ENCODE assay signal across 10 mouse cellular contexts in the genomic region with DNA sequence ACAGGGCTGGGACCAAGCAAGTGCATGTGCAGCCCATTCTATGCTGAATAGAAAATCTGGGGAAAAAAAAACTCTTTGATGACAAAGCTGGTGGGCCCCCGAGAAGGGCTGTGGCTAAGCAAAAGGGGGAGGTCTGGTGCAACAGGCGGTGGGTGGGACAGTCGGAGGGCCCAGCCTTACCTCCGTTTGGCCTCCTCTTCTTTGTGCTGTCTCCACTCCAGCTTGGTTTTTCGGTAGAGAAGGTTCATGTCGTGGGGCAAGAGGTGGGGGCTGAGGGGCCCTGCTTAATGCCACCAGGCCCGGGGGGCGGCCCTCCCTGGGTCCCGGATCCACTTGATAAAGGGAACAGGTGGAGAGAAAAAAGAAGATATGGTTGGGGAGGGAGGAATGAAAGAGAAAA. TPM values are rescaled to one million over a fixed set of nuclear protein-coding genes. Genes with fewer than 3 reads are reported as not detected.
DNase-seq lines count a peak whose midpoint lies in the region; ATAC-seq lines count a peak whose summit lies in the region.
"Had no signal": no experiment of that assay in that cellular context is flagged by ENCODE, and none has a peak within 500 bp of the region (broad histone marks: within the 10 kb centered on the region; RNA-seq: fewer than 3 reads in every experiment).

No protein-coding gene starts in this region.

- no peak overlapping the region for H3K27ac ChIP-seq in kidney, embryonic 16.5 days (ENCODE audit: low read length)
- peak overlapping the region; percentile 72 for H3K27ac ChIP-seq in forebrain, embryonic 11.5 days (ENCODE audit: low read depth, low read length)
- H3K27ac ChIP-seq in hindbrain, embryonic 16.5 days (ENCODE audit: low read depth, low read length) = peak overlapping the region; percentile 86
- peak overlapping the region; percentile 88 for H3K27ac ChIP-seq in neural tube, embryonic 15.5 days (replicated peaks)
- H3K27ac ChIP-seq: gastrocnemius, adult 2 months had no signal

- WGBS in kidney, embryonic 16.5 days = 63% methylated on average over 9 of the region's 9 CpGs
- WGBS in forebrain, embryonic 11.5 days = 30% methylated on average over 9 of the region's 9 CpGs
- WGBS in hindbrain, embryonic 16.5 days = 36% methylated on average over 9 of the region's 9 CpGs
- WGBS in neural tube, embryonic 15.5 days = 39% methylated on average over 9 of the region's 9 CpGs

- H3K4me3 ChIP-seq in kidney, embryonic 16.5 days (ENCODE audit: low read length) = no peak overlapping the region
- peak overlapping the region; percentile 71 for H3K4me3 ChIP-seq in forebrain, embryonic 11.5 days (ENCODE audit: low read depth, low read length)
- peak overlapping the region; percentile 66 for H3K4me3 ChIP-seq in hindbrain, embryonic 16.5 days (ENCODE audit: low read length)
- H3K4me3 ChIP-seq in neural tube, embryonic 15.5 days (replicated peaks) = peak overlapping the region; percentile 70
- H3K4me3 ChIP-seq: gastrocnemius, adult 2 months had no signal

- H3K4me1 ChIP-seq in kidney, embryonic 16.5 days (ENCODE audit: insufficient read depth, low read length) = peaks cover 12% of the 10 kb centered on the region
- H3K4me1 ChIP-seq in forebrain, embryonic 11.5 days (replicated peaks; ENCODE audit: control insufficient read depth, insufficient read depth, low read length) = peaks cover 33% of the 10 kb centered on the region
- peaks cover 43% of the 10 kb centered on the region for H3K4me1 ChIP-seq in hindbrain, embryonic 16.5 days (ENCODE audit: control insufficient read depth, insufficient read depth, low read depth, low read length)
- peaks cover 57% of the 10 kb centered on the region for H3K4me1 ChIP-seq in neural tube, embryonic 15.5 days

- DNase-seq in kidney, adult 18-20 months = no peak
- DNase-seq in forebrain, embryonic 11.5 days (ENCODE audit: low spot score) = no peak
- no peak for DNase-seq in layer of hippocampus, adult 9-10 months (ENCODE audit: low spot score)
- DNase-seq in cerebellum, adult 8-10 months = no peak
- DNase-seq: adrenal gland, postnatal 25 days; gastrocnemius, adult 2 months; kidney, postnatal 36 days had no signal

- peaks cover 13% of the 10 kb centered on the region; the same call in 1 of the 2 replicates for H3K36me3 ChIP-seq in kidney, embryonic 16.5 days (ENCODE audit: insufficient read depth, low read length)
- H3K36me3 ChIP-seq in forebrain, embryonic 11.5 days (ENCODE audit: control insufficient read depth, insufficient read depth, low read length) = no peaks in the 10 kb centered on the region
- H3K36me3 ChIP-seq in hindbrain, embryonic 16.5 days (ENCODE audit: control insufficient read depth, insufficient read depth, low read length) = peaks cover 8% of the 10 kb centered on the region
- H3K36me3 ChIP-seq in neural tube, embryonic 15.5 days = peaks cover 21% of the 10 kb centered on the region

- H3K27me3 ChIP-seq in kidney, embryonic 16.5 days (ENCODE audit: insufficient read depth, low read length) = no peaks in the 10 kb centered on the region
- H3K27me3 ChIP-seq in forebrain, embryonic 11.5 days (ENCODE audit: control insufficient read depth, insufficient read depth, low read length) = no peaks in the 10 kb centered on the region
- H3K27me3 ChIP-seq in hindbrain, embryonic 16.5 days (replicated peaks; ENCODE audit: control insufficient read depth, insufficient read depth, low read length) = no peaks in the 10 kb centered on the region
- no peaks in the 10 kb centered on the region for H3K27me3 ChIP-seq in neural tube, embryonic 15.5 days (replicated peaks)

- H3K4me2 ChIP-seq in kidney, embryonic 16.5 days (replicated peaks; ENCODE audit: low read depth, low read length) = no peak overlapping the region
- H3K4me2 ChIP-seq in forebrain, embryonic 11.5 days (ENCODE audit: low read depth, low read length, severe bottlenecking) = peak overlapping the region; percentile 85
- peak overlapping the region; percentile 90 for H3K4me2 ChIP-seq in hindbrain, embryonic 16.5 days (ENCODE audit: low read length)
- peak overlapping the region; percentile 94 for H3K4me2 ChIP-seq in neural tube, embryonic 15.5 days

- H3K9ac ChIP-seq in kidney, embryonic 16.5 days (replicated peaks; ENCODE audit: low read length) = peak overlapping the region; percentile 31; the same call in 1 of the 2 replicates
- H3K9ac ChIP-seq in forebrain, embryonic 11.5 days (ENCODE audit: low read length) = peak overlapping the region; percentile 74
- peak overlapping the region; percentile 90 for H3K9ac ChIP-seq in hindbrain, embryonic 16.5 days (ENCODE audit: low read depth, low read length)
- H3K9ac ChIP-seq in neural tube, embryonic 15.5 days (replicated peaks) = peak overlapping the region; percentile 76

- ATAC-seq in kidney, embryonic 16.5 days (ENCODE audit: low FRiP score, low TSS enrichment) = no peak
- ATAC-seq in forebrain, embryonic 11.5 days (replicated peaks; ENCODE audit: low FRiP score) = no peak
- no peak for ATAC-seq in hindbrain, embryonic 16.5 days
- no peak for ATAC-seq in neural tube, embryonic 15.5 days (ENCODE audit: low FRiP score)

- H3K9me3 ChIP-seq in kidney, embryonic 16.5 days (ENCODE audit: low read length) = no peaks in the 10 kb centered on the region
- no peaks in the 10 kb centered on the region for H3K9me3 ChIP-seq in forebrain, embryonic 11.5 days (ENCODE audit: control insufficient read depth, low read length)
- H3K9me3 ChIP-seq in hindbrain, embryonic 16.5 days (ENCODE audit: control insufficient read depth, low read length) = no peaks in the 10 kb centered on the region
- no peaks in the 10 kb centered on the region for H3K9me3 ChIP-seq in neural tube, embryonic 15.5 days (replicated peaks)

RNA-seq across cellular contexts. Expression of gene Nyap1, which starts 1.9 kb away (rescaled TPM):
- 2.1 and 2.2 TPM in 2 replicates for polyA plus RNA-seq in kidney, embryonic 16.5 days (2015; fragmentation: Nextera tagmentation; extraction: Ambion mirVana)
- polyA plus RNA-seq in forebrain, embryonic 11.5 days (2014; fragmentation: Nextera tagmentation; extraction: Ambion mirVana) = 3.8 and 4.4 TPM in 2 replicates
- polyA plus RNA-seq in hindbrain, embryonic 16.5 days (2015; fragmentation: Nextera tagmentation; extraction: Ambion mirVana) = 44.0 and 50.2 TPM in 2 replicates
- 32.7 and 41.3 TPM in 2 replicates for polyA plus RNA-seq in neural tube, embryonic 15.5 days (2015; fragmentation: Nextera tagmentation; extraction: Ambion mirVana)

RNA-seq across cellular contexts. Expression of gene Tsc22d4, which starts 6.1 kb away (rescaled TPM):
- polyA plus RNA-seq in kidney, embryonic 16.5 days (2015; fragmentation: Nextera tagmentation; extraction: Ambion mirVana) = 126 and 129 TPM in 2 replicates
- polyA plus RNA-seq in forebrain, embryonic 11.5 days (2014; fragmentation: Nextera tagmentation; extraction: Ambion mirVana) = 81.1 and 83.5 TPM in 2 replicates
- polyA plus RNA-seq in hindbrain, embryonic 16.5 days (2015; fragmentation: Nextera tagmentation; extraction: Ambion mirVana) = 101 and 150 TPM in 2 replicates
- polyA plus RNA-seq in neural tube, embryonic 15.5 days (2015; fragmentation: Nextera tagmentation; extraction: Ambion mirVana) = 110 and 134 TPM in 2 replicates

RNA-seq across cellular contexts. Expression of gene Ppp1r35, which starts 39.2 kb away (rescaled TPM):
- 26.0 and 32.1 TPM in 2 replicates for polyA plus RNA-seq in kidney, embryonic 16.5 days (2015; fragmentation: Nextera tagmentation; extraction: Ambion mirVana)
- 72.8 and 77.9 TPM in 2 replicates for polyA plus RNA-seq in forebrain, embryonic 11.5 days (2014; fragmentation: Nextera tagmentation; extraction: Ambion mirVana)
- polyA plus RNA-seq in hindbrain, embryonic 16.5 days (2015; fragmentation: Nextera tagmentation; extraction: Ambion mirVana) = 34.9 and 41.8 TPM in 2 replicates
- 38.2 and 42.3 TPM in 2 replicates for polyA plus RNA-seq in neural tube, embryonic 15.5 days (2015; fragmentation: Nextera tagmentation; extraction: Ambion mirVana)

RNA-seq across cellular contexts. Expression of gene Mepce, which starts 48.0 kb away (rescaled TPM):
- polyA plus RNA-seq in kidney, embryonic 16.5 days (2015; fragmentation: Nextera tagmentation; extraction: Ambion mirVana) = 11.0 and 11.2 TPM in 2 replicates
- 11.9 and 12.4 TPM in 2 replicates for polyA plus RNA-seq in forebrain, embryonic 11.5 days (2014; fragmentation: Nextera tagmentation; extraction: Ambion mirVana)
- 11.1 and 12.2 TPM in 2 replicates for polyA plus RNA-seq in hindbrain, embryonic 16.5 days (2015; fragmentation: Nextera tagmentation; extraction: Ambion mirVana)
- polyA plus RNA-seq in neural tube, embryonic 15.5 days (2015; fragmentation: Nextera tagmentation; extraction: Ambion mirVana) = 10.0 and 12.7 TPM in 2 replicates

RNA-seq across cellular contexts. Expression of gene Zcwpw1, which starts 48.1 kb away (rescaled TPM):
- 24.8 and 31.8 TPM in 2 replicates for polyA plus RNA-seq in kidney, embryonic 16.5 days (2015; fragmentation: Nextera tagmentation; extraction: Ambion mirVana)
- polyA plus RNA-seq in forebrain, embryonic 11.5 days (2014; fragmentation: Nextera tagmentation; extraction: Ambion mirVana) = 18.1 and 21.2 TPM in 2 replicates
- polyA plus RNA-seq in hindbrain, embryonic 16.5 days (2015; fragmentation: Nextera tagmentation; extraction: Ambion mirVana) = 11.2 and 13.5 TPM in 2 replicates
- polyA plus RNA-seq in neural tube, embryonic 15.5 days (2015; fragmentation: Nextera tagmentation; extraction: Ambion mirVana) = 14.9 and 17.0 TPM in 2 replicates

Comparison
In these comparisons a context has a peak if more than half of its experiments do, and no peak if none do; other contexts are left out.
1. H3K9ac ChIP-seq: peak in every context shown above with its lines; median percentile 90 in hindbrain, embryonic 16.5 days; 76 in neural tube, embryonic 15.5 days; 74 in forebrain, embryonic 11.5 days; 31 in kidney, embryonic 16.5 days.